Mouse (Mus musculus) heart, adult 2 months (tissue): ENCODE results near the gene Ncbp2.

Experiments used
- CTCF ChIP-seq: fragments of 200-600 bp; IDR thresholded peaks from 2 replicates; pipeline ENCODE4 v1.8.1; 2022; ENCODE audit warnings: antibody characterized with exemption, mild to moderate bottlenecking, moderate library complexity
- POLR2A ChIP-seq: fragments of 200-500 bp; IDR thresholded peaks from 2 replicates; pipeline ENCODE4 v1.6.1; 2011; ENCODE audit warnings: mild to moderate bottlenecking, low read depth, low read length, control low read depth; ENCODE audit not compliant: insufficient read depth

DNA sequence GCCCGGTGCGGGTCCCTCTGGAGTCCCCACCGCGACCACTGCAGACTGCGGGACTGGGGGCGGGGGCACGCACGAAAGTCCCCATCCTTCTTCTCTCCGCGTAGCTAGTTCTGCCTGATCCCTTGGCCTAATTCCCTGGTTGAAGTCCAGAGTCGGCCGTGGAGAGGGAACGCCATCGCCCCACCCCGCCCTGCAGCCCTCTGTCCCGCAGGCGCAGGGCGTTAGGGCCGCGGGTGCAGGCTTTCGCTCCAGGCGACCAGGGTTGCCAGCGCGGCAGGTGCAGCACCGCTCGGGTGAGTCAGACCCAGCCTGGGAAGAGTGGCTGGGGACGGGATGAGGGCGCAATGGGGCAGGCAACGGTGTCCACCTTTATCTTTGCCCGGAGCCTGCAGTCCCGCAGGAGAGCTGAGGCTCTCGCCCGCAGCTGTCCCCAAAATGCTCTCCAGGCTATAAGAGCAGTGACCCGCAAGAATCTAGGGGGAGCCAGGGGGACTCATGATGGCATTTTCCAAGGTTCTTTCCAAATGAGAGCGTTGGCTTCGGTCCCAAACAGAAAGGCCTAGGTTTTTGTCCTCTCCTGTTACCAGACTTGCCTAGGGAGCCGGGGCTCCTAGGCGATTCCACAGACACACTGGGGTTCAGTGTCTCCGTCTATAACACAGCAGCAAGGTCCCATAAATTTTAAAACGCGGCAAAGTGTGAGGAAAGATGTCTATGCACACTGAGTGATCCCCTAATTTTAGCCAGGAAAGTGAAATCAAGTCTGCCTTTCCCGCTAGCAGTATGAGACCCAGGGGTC is 14.4 kb upstream of the Ncbp2 start, which contains the start of gene Pigz:
- TF ChIP-seq POLR2A = no peak
- TF ChIP-seq CTCF = no peak
